Mouse (Mus musculus) forelimb bud, embryonic 11.5 days (tissue): ENCODE results near the gene Perm1.
A peak's percentile ranks its signal among the peaks of the same experiment; 100 is the strongest.

Experiments
- DNase-seq: peaks from one replicate; pipeline ENCODE4 v3.0.0-alpha.2; 2012; ENCODE audit warnings: low read depth, low spot score

Gene Perm1

DNA sequence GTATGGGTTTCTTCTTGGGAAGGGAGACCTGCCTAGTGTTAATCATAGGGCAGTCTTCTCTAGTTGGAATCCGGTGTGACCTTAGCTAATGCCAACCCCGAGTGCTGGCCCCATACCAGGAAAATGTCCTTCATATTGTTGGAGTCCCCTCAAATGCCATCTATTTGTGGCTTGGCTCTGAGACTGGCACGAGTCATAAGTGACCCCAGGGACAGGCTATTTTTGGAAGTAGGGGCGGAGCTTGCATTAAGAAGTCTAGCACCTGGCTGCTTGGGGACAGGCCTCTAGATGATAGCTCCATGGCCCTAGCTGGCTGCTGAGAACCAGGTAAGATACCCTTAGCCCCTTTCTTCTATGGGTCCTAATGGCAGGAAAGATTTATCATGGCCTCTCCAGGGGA is at the start of gene Perm1:
Perm1 (plus strand) TSS at position 220 of the 400 bp plus-strand sequence.
- no peak for DNase-seq

DNA sequence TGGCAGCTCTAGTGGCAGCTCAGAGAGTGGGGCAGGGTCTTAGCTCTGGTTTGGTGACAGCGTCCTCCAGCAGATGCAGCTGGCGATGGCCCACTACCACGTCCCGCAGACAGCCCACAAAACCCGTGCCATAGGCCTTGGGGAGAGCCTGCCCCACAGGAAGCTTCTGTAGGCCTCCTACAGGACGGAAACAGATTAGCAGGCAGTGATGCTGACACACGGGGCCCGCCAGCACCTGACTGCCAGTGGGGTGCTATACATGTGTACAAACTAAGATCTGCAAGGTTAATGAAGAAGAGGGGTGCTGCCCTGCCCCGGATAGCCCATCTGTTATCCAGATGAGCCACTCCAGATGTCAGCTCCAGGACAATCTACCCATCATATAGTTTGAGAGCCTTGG is 49.2 kb upstream of the Perm1 start:
- no peak for DNase-seq

DNA sequence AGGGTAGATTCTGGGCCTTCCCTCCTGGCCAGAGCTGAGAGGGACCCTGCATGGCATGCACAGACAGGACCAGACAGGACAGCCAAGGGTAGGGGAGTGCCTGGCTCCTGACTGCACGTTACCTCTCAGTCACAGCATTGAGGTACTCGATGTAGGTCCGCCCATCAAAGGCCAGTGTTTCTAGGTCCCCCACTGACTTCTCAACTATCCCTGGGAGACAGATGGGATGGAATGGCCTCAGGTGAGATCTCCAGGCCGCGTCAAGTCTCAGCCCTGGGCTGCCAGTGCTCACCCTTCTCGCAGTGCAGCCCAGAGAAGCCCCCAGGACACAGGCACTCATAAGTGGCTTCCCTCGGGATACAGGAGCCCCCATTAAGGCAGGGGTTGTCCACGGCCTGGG is 47.1 kb upstream of the Perm1 start:
- DNase-seq: no peak

DNA sequence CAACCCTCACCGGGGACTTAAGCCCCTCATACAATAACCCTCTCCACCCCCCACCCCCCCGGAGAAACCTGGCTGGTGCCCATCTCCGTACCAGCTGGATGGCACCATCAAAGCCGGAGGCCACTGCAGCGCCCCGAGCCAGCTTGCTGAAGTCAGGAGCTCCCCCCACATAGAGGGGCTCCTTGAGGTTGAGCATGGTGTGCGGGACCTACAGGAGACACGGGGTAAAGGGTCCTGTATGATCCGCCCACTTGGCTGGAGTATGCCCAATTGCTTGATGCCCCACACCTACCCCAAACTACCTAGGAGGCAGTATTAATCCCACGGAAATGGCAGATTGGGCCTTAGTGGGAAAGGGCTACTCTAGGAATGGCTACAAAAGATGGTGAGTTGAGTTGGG is 46.5 kb upstream of the Perm1 start:
- no peak for DNase-seq

DNA sequence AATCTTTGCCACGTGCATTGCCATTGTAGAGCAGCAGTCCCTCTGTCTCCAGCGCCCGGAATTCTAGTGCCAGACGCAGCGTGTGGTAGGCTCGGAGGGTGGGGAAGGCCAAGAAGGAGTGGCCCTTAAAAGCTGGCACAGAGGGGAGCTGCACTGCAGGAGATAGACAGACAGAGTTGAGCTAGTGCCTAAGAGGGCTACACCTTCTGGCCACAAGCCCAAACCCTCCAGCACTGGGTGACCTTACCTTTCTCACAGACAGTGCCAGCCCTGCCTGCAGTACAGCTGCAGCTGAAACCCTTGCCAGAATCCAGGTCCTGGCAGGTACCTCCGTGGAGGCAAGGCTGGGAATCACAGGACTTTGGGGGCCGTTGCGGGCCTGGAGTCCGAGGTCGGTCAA is 43.8 kb upstream of the Perm1 start:
- no peak for DNase-seq

DNA sequence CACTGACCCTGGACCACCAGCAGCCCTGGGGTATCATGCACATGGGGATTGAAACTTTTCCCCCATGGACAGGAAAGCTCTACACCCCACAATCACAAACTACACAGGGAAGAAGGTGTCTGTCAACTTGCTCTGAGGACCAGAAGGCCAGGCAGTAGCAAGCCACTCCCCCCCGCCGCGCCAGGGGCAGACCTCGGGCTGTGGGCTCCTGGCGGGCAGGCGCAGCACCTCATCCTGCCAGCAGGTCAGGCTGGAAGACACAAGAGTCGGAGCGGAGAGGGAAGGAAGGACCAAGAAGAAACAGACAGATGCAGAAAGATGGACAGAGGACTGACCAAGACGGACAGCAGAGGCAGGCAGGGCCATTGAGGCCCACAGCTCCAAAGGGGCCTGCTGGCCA is 38.0 kb upstream of the Perm1 start:
- DNase-seq: no peak

DNA sequence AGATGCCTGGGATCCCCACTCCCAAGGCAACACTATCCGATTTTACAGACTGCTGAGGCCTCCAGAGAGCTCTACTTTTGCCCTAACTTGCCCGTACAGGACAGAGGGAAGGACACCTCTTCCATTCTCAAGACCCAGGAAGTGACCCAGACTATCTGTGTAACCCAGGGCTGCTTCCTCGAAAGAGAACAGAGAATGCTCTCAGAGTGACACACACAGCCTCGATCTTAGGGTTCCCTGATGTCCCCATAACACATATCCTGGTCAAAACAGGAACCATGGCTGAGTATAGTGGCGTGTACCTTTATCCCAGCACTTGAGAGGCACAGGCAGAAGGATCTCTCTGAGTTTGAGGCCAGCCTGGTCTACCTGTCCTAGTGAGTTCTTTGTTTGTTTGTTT is 31.9 kb upstream of the Perm1 start:
- DNase-seq: no peak

DNA sequence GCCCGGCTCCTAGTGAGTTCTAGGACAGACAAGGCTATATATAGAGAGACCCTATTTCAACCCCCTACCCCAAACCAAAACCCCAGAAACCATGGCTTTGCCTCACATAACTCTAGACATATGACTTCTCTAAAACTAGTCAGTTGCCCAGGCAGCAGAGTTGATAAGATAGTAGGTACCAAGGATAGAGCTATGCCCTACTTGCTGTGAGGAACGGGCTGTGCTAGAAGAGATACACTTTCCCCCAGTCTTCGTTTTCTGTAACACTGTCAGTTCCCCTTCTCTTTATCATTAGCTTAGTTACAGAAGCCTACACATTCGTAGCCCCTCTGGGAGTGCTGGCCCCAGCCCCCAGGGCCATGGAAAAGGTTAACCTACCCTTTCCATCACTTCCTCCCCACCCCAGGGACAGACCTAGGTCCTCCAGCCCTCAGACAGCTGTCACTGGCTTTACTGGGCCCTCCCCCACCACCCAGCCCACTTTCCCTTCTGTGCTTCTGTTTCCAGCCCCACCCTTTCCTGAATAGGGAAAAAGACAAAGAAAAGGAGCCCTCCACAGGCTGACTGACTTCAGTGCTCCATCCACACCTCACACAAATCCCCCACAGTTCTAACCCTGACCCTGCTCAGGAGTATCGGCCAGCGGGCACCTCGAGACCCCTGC is 31.2 kb upstream of the Perm1 start:
- no peak for DNase-seq

DNA sequence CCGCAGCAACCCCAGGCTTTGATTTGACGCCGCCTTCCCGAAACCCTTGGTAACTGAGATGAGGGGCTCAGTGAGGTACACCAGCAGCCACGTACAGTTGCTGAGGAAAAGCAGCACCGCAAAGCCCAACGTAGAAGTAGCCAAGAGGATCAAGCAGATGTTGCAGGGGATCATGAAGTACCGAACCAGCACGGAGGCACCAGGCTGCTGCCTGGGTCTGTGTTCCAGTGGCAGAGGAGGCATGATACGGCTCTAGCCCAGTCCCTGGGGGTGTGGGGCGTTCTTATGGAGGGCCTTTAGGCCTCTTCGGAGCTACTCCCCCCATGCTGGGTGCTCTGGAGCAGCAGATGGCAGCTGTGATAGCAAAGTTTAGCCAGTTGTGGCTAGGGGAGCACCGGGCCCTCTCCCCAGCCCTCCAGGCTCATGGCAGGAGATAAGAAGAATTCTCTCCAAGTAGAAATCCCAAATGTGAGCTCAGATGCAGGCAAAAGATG is 30.2 kb upstream of the Perm1 start:
- no peak for DNase-seq

DNA sequence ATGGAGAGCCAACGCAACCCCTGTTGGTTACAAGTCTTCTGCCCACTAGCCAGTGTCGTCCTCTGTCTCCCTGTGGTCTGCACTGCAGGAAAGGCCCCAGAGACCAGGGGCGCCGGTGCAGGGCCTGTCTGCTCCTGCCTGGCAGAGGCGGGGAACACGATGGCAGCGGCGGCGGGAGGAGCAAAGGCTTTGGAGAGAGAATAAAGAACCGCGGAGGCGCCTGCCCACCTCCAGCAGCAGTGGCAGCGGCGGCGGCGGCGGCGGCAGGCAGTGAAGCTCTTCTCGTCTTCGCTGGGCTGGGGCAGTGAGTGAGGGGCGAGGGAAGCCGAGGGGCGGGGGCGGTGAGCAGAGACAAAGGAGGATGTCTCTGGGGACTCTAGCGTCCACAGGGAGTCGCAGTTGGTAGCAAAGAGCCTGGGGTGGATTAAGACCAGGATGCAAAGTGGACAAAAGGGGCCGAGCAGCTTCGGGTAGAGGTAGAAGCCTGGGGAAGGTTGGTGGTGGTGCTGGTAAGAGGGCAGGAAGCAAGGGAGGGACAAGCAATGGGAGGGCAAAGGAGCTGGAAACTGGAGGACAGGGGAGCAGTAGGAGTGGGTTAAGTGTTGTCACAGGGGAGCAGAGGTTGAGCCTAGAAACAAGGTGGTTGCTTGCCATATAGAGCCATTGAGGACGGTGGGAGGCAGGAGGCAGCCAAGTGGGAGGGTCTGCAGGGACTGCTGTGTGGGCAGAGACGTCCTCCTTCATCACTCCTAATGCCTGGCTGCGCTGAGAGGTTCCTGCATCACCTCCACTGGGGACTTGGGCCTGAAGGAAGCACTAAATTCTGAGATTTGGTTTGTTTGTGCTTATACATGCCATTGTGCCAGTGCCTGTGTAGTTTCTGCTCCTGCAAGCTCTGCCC is 29.5 kb upstream of the Perm1 start:
- no peak for DNase-seq

DNA sequence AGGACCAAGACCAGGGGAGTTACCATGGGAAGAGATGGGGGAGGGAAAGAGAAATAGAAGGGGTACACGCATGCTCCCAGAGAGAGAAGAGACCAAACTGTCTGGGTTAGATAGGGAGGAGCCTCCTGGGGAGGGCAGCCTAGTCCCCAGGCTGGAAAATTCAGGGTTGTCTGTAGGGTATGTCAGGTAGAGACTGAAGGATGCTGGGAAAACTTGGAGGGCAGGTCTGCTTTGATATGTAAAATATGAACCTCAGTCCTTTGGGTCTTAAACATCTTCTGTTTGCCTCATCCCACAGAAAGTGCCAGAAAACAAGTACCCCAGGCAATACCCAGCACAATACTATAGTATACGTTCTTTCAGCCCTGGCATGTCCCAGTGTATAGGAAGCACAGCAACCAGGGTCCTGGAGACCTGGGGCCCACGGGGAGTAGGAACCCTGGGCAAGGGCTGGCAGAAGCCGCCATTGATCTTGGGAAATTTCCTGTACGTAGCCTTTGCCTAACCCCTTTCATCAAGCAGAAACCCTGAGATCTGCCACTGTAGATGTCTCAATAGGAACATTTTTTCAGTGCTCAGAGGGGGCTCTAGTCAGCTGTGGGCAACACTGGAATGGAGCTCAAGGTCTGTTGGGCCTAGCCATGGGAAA is 27.4 kb upstream of the Perm1 start:
- DNase-seq: no peak

DNA sequence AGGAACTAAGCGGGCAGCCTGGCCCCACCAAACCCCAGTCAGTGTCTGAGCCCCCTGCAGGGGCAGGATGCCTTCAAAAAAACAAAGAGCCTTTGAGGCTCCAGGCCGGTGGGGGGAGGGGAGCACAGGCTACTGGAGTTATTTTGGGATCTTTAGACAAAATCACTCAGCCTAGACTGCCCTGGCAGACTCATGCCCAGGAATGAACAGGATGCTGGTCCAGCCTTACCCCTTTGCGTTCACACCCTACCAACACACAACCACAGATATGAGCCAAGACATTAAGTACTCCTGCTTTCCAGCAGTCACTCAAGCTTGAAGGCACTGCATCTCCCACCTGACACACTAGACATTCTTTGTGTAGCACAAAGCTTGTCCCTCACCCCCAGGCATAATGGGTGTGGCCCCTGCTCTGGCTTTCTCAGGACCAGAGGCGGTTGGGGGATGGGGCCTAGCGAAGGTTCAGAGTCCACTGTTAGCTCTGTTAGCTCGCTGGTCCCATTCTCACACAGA is 26.8 kb upstream of the Perm1 start:
- DNase-seq: no peak

DNA sequence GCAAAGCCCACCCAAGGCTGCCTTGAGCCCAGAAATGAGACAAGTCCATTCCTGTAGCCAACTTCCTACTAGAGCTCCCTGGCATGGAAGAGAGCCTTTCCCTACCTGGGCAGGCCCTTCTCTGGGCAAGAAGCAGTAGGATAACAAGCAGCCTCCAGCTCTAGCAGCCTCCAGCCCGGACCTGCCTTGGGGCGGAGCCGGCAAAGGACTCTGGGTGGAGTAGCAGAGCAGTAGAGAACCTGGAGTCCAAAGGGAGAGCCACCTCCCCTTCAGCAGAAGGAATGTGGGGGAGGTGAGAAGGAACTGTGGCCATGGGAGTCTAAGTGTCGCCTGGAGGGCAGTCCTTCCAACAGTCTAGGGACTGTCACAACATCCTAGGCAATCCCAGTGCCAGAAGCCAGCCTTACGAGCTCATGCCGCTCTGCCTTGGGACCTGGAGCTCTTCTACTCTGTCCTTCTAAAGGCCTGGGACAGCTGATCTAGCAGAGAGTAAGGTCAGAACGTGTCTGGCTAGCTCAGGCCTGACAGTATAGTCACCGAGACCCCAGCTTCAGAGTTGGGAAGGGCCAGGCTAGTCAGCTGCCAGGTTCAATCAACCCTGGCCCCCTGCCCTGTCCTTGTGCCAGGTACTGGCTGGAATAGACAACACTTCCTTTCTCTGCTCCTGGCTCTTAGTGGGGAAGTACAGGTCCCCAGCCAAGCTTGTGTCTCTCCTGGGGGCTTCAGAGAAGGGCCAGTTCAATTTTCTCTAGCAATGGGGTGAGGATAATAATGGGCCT is 23.1 kb upstream of the Perm1 start:
- DNase-seq: no peak

DNA sequence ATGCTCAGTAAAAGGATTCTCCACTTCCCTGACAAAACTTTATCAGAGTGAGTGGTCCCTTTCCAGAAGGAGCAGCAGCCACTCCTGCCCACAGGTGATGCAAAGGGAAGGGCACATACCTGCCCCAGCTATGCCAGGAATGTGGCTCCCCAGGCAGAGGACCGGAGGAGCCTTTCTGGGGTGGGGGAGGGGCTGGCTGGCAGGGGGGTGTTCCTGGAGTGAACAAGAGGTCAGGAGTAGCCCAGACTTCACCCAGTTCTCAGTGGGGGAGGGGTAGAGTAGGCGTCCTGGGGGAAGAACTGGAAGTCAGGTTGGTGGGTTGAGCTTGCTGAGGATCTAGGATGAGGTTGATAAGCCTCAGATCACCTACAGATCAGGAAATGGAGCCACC is 22.5 kb upstream of the Perm1 start:
- DNase-seq: no peak

DNA sequence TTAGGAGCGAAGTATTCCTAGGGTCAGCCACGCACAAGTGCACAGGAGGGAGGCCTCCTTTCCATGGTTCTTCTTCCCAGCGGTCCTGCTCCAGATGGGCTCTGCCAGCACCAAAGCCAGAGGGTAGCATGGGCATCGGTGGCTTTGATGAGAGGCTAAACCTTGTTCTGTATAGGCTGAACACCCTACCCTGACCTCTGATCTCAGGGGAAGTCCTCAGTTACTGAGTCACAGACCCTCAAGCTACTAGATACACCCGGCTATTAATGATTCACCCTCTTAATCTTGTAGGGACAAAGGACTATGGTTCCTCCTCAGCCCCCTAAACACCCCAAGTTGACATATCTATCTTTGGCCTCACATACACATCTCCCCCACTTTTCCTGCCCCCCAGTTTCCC is 21.8 kb upstream of the Perm1 start:
- no peak for DNase-seq

DNA sequence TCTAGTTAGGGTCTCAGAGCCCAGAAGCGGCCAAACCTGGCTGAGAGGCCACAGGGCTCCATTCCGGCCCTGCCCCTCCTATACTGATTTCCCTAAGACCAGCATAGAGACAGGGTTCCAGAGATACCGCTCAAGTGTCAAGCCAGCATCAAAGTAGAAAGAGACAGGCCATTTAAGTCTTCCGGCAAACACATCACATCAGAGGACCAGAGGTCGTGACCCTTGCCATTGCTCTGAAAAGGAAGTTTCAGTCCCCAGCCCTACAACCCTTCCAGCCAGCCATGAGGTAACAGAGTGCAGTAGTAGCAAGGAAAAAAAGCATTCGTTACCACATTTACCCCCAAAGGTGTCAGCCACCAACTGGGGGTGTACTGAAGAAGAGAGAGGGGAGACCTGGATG is 21.3 kb upstream of the Perm1 start:
- DNase-seq: no peak

DNA sequence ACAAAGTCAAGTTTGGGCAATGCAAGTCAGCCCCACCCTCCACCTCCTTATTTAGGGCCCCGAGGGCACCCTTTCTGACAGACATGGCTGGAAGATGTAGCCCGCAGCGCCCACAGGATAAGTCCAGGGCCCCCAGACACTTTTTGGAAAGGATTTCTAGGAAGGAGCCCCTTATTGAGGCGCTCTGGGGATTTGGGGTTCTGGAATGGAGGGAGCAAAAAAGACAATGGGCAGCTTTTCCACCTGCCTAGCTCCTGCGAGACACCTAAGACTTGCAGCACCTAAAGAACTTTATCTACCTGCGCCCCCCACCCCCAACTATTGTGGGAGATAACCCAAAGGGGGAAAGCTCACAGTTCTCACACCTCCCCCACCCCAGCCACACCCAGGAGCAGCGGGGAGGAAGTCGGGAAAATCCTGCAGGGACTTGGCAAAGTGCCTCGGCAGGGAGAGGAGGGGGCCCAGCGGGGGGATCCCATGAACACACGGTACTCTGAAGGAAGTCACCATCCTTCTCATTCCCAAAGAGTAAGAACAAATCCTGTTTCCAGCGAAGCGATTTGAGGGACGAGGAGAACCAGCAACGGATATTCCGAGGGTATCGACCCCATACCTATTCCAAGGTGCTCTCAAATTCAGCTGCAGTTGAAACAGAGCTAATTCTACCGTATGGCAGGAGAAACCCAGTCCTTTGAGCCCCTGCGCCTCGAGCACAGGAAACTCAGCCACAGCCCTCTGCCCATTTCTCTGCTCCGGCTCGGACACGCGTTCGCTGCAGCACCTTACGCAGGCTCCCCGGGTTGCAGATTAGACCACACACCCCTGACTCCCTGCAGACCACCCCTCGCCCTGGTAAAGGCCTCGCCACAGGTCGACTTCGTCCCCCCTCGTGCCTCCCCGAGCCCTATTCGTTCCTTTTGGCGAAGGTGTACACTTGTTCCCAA is 19.5 kb upstream of the Perm1 start:
- DNase-seq: no peak

DNA sequence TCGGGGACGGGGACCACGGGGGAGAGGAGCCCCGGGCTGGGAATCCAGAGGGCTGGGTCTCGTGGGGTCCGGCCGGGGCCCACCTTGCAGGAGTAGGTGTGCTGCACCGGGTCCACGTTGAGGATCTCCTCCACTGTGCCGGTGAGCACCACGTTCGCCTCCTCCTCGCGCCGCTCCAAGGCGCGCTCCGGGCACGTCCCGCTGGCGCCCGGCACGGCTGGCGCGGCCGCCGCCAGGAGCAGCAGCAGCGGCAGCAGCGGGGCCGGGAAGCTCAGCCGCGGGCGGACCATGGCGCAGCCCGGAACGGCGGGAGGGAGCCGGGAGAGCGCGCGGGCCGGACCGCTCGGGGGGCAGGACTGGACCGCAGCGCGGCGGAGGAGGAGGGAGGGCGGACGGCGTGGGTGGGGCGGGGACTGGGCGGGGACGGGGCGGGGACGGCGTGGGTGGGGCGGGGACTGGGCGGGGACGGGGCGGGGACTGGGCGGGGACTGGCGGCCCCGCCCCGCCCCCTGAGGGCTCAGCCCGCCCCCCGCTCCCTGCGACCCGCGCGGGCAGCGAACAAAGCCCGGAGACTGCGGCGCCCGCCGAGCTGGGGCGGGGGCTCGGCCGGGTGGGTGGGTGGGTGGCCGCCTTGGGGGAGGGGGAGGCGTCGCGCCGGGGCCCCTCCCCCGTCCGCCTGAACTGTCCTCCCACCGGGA is 18.4 kb upstream of the Perm1 start, which contains the start of gene Agrn:
Agrn (minus strand) TSS at position 358 of the 698 bp plus-strand sequence.
- no peak for DNase-seq

DNA sequence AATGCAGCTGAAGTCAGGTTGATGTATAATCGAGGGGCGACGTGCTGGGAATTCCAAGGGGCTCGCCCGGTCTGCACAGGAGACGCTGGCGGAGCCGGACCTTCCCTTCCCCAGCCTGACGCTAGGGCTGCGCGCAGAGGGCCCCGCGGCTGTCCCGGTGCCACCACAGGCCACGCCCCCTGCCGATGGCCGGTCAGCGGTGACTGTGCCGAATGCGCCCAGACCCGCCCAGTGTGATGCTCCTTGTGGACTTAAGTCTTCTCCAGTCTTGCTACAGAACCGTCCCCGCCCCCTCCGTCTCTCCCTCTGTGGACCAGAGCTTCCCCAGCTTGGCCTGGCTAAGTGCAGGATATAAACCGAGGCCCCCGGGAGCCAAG is 17.9 kb upstream of the Perm1 start:
- peak; percentile 87 for DNase-seq
